Mouse (Mus musculus) myocyte (in vitro differentiated cells): ENCODE results near the gene Cxcl12. TPM values are rescaled to one million over a fixed set of nuclear protein-coding genes. Genes with fewer than 3 reads are reported as not detected.
A peak's percentile ranks its signal among the peaks of the same experiment; 100 is the strongest.

Source experiments
- H3K27me3 ChIP-seq: one replicate; pipeline ENCODE4 v1.6.1; 2011; ENCODE audit not compliant: control insufficient read depth, insufficient read depth, insufficient read length
- H3K36me3 ChIP-seq: one replicate; pipeline ENCODE4 v1.6.1; 2011; ENCODE audit not compliant: control insufficient read depth, insufficient read depth
- H3K4me2 ChIP-seq: one replicate; pipeline ENCODE4 v1.6.1; 2011; ENCODE audit warnings: low read depth, control low read depth
- H3K4me3 ChIP-seq: one replicate; pipeline ENCODE4 v1.5.1; 2011; ENCODE audit warnings: mild to moderate bottlenecking, control low read depth, moderate library complexity
- H3K79me2 ChIP-seq: one replicate; pipeline ENCODE4 v1.6.1; 2011; ENCODE audit not compliant: control insufficient read depth, insufficient read depth
- H3ac ChIP-seq: one replicate; pipeline ENCODE4 v1.6.1; 2011; ENCODE audit not compliant: control insufficient read depth, insufficient read length
- CEBPB ChIP-seq: IDR thresholded peaks from 2 replicates; pipeline ENCODE4 v1.6.1; 2011; ENCODE audit warnings: mild to moderate bottlenecking, moderate library complexity; ENCODE audit not compliant: poor library complexity, insufficient read depth, severe bottlenecking
- E2F4 ChIP-seq: IDR thresholded peaks from one replicate; pipeline ENCODE4 v1.6.1; 2011; ENCODE audit warnings: mild to moderate bottlenecking, control low read depth, moderate library complexity; ENCODE audit not compliant: insufficient read depth
- MAX ChIP-seq: IDR thresholded peaks from one replicate; pipeline ENCODE4 v1.6.1; 2011; ENCODE audit warnings: low read depth, mild to moderate bottlenecking, control low read depth
- MYOD1 ChIP-seq, 3 experiments: IDR thresholded peaks; one replicate each; pipeline ENCODE4 v1.6.1; 2011; ENCODE audit warnings: control low read depth in 2 of 3, low read depth in 2 of 3, mild to moderate bottlenecking in 2 of 3, moderate library complexity in 1 of 3; ENCODE audit not compliant: insufficient read length in 2 of 3, control insufficient read depth in 1 of 3
- MYOG ChIP-seq, 3 experiments: IDR thresholded peaks; one replicate each; pipeline ENCODE4 v1.6.1; 2011; ENCODE audit warnings: control low read depth in 2 of 3, low read depth in 2 of 3, mild to moderate bottlenecking in 2 of 3; ENCODE audit not compliant: insufficient read length in 2 of 3, control insufficient read depth in 1 of 3, insufficient read depth in 1 of 3
- POLR2A ChIP-seq: IDR thresholded peaks from one replicate; pipeline ENCODE4 v1.6.1; 2011; ENCODE audit warnings: low read depth, mild to moderate bottlenecking, control low read depth, moderate library complexity; ENCODE audit not compliant: insufficient read length
- POLR2AphosphoS2 ChIP-seq: IDR thresholded peaks from one replicate; pipeline ENCODE4 v1.6.1; 2011; ENCODE audit warnings: low read depth, control low read depth; ENCODE audit not compliant: insufficient read length
- REST ChIP-seq: IDR thresholded peaks from one replicate; pipeline ENCODE4 v1.6.1; 2011; ENCODE audit warnings: mild to moderate bottlenecking, control low read depth, moderate library complexity; ENCODE audit not compliant: insufficient read depth, insufficient read length
- SRF ChIP-seq: IDR thresholded peaks from one replicate; pipeline ENCODE4 v1.6.1; 2011; ENCODE audit warnings: low read depth; ENCODE audit not compliant: control insufficient read depth, insufficient read length
- TCF12 ChIP-seq: IDR thresholded peaks from one replicate; pipeline ENCODE4 v1.6.1; 2011; ENCODE audit warnings: mild to moderate bottlenecking, control low read depth; ENCODE audit not compliant: poor library complexity, insufficient read depth, severe bottlenecking
- TCF3 ChIP-seq: IDR thresholded peaks from one replicate; pipeline ENCODE4 v1.6.1; 2011; ENCODE audit warnings: low read depth, control low read depth; ENCODE audit not compliant: insufficient read length
- USF1 ChIP-seq: IDR thresholded peaks from one replicate; pipeline ENCODE4 v1.6.1; 2011; ENCODE audit warnings: low read depth, mild to moderate bottlenecking, control low read depth, moderate library complexity
- polyA plus RNA-seq: library from polyadenylated mRNA; unstranded; fragments of >200 nt; fragmentation: generic; extraction: Trizol; gene quantifications from one replicate; pipeline ENCODE4 v1.2.1, GENCODE M21; 2012; ENCODE audit warnings: missing spikeins

Cxcl12 gene
- polyA plus RNA-seq, 1 experiment: 7.5 TPM

DNA sequence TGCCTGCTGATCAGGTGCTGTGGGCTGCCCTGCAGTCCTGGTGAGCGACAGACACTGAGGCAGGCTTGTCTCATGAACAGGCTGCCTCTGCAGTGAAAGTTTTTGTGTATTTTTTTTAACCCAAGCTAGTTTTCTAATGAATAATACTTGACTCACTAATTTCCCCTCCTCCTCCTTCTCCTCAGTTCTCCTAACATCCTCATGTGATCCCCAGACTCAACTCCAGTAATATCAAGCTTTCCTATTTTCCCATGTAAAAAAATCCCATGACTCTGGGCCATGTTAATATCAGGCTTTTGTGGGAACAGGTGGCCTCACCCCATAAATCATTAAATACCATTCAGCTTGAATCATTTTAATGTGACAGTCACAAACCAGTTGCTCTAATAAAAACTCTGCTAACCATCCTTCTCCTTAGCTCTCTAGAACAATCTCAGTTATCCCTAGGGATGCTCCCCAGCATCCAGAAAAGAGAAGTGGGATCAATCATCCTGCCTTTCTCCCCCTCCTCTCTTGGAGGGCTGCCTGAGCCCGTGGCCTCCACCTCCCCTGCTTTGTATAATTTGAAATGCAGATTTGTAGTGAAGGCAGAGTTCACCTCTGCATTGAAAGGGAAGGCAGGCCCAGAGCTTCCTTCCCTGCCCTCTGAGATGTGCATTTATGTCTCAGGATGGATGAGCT, 6.9 kb downstream of the Cxcl12 start:
- H3ac ChIP-seq: no peak overlapping the region
- no peaks in the 10 kb centered on the region for H3K27me3 ChIP-seq
- H3K4me2 ChIP-seq: peak overlapping the region; percentile 12
- H3K36me3 ChIP-seq: no peaks in the 10 kb centered on the region
- no peaks in the 10 kb centered on the region for H3K79me2 ChIP-seq
- no peak for TF ChIP-seq CEBPB
- TF ChIP-seq TCF3: no peak
- no peak for TF ChIP-seq REST
- peak; percentile 53 for TF ChIP-seq USF1
- no peak for TF ChIP-seq MAX
- TF ChIP-seq MYOD1 (IDR thresholded peaks at IDR 0.05; ENCODE audit: control insufficient read depth in 1 of 3, insufficient read length in 2 of 3, low read depth in 2 of 3): peak in 2 of 3 experiments; percentile 38 to 43
- TF ChIP-seq MYOG (IDR thresholded peaks at IDR 0.05; ENCODE audit: control insufficient read depth in 1 of 3, insufficient read depth in 1 of 3, insufficient read length in 2 of 3, low read depth in 2 of 3): no peak
- no peak overlapping the region for H3K4me3 ChIP-seq

GRCm38 (mm10) chr6:117176406-117176805, 8.1 kb downstream of the Cxcl12 start:
- no peak overlapping the region for H3ac ChIP-seq
- no peaks in the 10 kb centered on the region for H3K79me2 ChIP-seq
- no peak overlapping the region for H3K4me2 ChIP-seq
- H3K36me3 ChIP-seq: no peaks in the 10 kb centered on the region
- H3K4me3 ChIP-seq: no peak overlapping the region
- TF ChIP-seq TCF12 (no peak), USF1 (no peak), POLR2AphosphoS2 (no peak), CEBPB (no peak), REST (no peak)
- H3K27me3 ChIP-seq: no peaks in the 10 kb centered on the region

DNA sequence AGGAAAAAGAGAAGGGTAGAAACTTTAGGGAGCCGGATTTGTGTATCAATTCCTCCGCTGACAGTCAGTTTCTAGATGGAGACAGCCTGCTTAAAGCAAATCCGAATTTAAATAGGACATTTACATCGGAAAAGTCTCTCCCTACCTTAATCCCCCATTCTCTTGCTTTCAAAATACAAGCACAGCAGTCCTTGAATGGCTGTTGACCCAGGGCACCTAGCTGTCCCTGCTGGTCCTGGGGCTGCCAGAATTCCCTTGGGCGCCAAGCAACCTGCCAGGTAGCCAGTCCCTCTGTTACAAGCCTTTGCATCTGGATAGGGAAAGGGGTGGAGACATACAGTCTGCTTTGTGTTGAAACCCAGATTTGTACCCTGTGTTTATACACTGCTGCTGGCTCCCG, 12.0 kb downstream of the Cxcl12 start:
- Histone ChIP-seq H3K36me3 (no peaks in the 10 kb centered on the region), H3K4me3 (no peak overlapping the region), H3K79me2 (no peaks in the 10 kb centered on the region), H3K27me3 (no peaks in the 10 kb centered on the region), H3ac (no peak overlapping the region), H3K4me2 (no peak overlapping the region)
- no peak for TF ChIP-seq TCF3

GRCm38 (mm10) chr6:117185381-117185780, 17.0 kb downstream of the Cxcl12 start:
- H3K4me3 ChIP-seq: no peak overlapping the region
- TF ChIP-seq REST: no peak
- no peak for TF ChIP-seq MYOG (IDR thresholded peaks at IDR 0.05; ENCODE audit: control insufficient read depth in 1 of 3, insufficient read depth in 1 of 3, insufficient read length in 2 of 3, low read depth in 2 of 3)
- TF ChIP-seq SRF: no peak
- H3K79me2 ChIP-seq: no peaks in the 10 kb centered on the region
- H3K27me3 ChIP-seq: no peaks in the 10 kb centered on the region
- no peaks in the 10 kb centered on the region for H3K36me3 ChIP-seq
- no peak overlapping the region for H3ac ChIP-seq
- H3K4me2 ChIP-seq: no peak overlapping the region

- Histone ChIP-seq H3K79me2 (no peaks in the 10 kb centered on the region), H3K4me2 (no peak overlapping the region), H3K27me3 (no peaks in the 10 kb centered on the region), H3K4me3 (no peak overlapping the region), H3K36me3 (no peaks in the 10 kb centered on the region), H3ac (no peak overlapping the region)
- no peak for TF ChIP-seq MYOD1 (IDR thresholded peaks at IDR 0.05; ENCODE audit: control insufficient read depth in 1 of 3, insufficient read length in 2 of 3, low read depth in 2 of 3)
- no peak for TF ChIP-seq MAX
- TF ChIP-seq MYOG (IDR thresholded peaks at IDR 0.05; ENCODE audit: control insufficient read depth in 1 of 3, insufficient read depth in 1 of 3, insufficient read length in 2 of 3, low read depth in 2 of 3): no peak
- TF ChIP-seq REST: no peak
- TF ChIP-seq CEBPB: no peak
- no peak for TF ChIP-seq POLR2A
- no peak for TF ChIP-seq E2F4
- TF ChIP-seq TCF12: no peak
- no peak for TF ChIP-seq USF1
- TF ChIP-seq TCF3: no peak
- no peak for TF ChIP-seq POLR2AphosphoS2
- TF ChIP-seq SRF: no peak
Measured at GRCm38 (mm10) chr6:117190453-117190852, 22.1 kb downstream of the Cxcl12 start.
